Mouse (Mus musculus) liver, embryonic 15.5 days (tissue): ENCODE measurements at regions not wholly inside any gene's neighbourhood (a gene's known extent, or its start where the extent isn't known, plus 50 kb on each side); places are given as distances from the start of the nearest gene placed in this dataset.

Experiments used
- ATAC-seq: fragments of 200-750 bp; cut with Nextera tagmentation; 2 replicates; pipeline ENCODE4 v1.8.0; 2017; ENCODE audit warnings: moderate number of reproducible peaks, mild to moderate bottlenecking, moderate library complexity; ENCODE audit not compliant: insufficient read depth
- H3K27ac ChIP-seq: fragments of 300-500 bp; sonication (generic); replicated peaks from 2 replicates; pipeline ENCODE4 v1.5.1; 2015; ENCODE audit warnings: mild to moderate bottlenecking, inconsistent platforms
- H3K27me3 ChIP-seq: fragments of 300-500 bp; sonication (generic); 2 replicates; pipeline ENCODE4 v1.6.1; 2015; ENCODE audit warnings: mild to moderate bottlenecking, inconsistent platforms
- H3K36me3 ChIP-seq: fragments of 300-500 bp; sonication (generic); replicated peaks from 2 replicates; pipeline ENCODE4 v1.6.1; 2015; ENCODE audit warnings: moderate library complexity, mild to moderate bottlenecking, inconsistent platforms
- H3K4me1 ChIP-seq: fragments of 300-500 bp; sonication (generic); replicated peaks from 2 replicates; pipeline ENCODE4 v1.6.1; 2015; ENCODE audit warnings: inconsistent platforms
- H3K4me2 ChIP-seq: fragments of 300-500 bp; sonication (generic); 2 replicates; pipeline ENCODE4 v1.6.1; 2015; ENCODE audit warnings: moderate library complexity, mild to moderate bottlenecking, inconsistent platforms
- H3K4me3 ChIP-seq: fragments of 300-500 bp; sonication (generic); replicated peaks from 2 replicates; pipeline ENCODE4 v1.5.1; 2015; ENCODE audit warnings: mild to moderate bottlenecking, inconsistent platforms
- H3K9ac ChIP-seq: fragments of 300-500 bp; sonication (generic); 2 replicates; pipeline ENCODE4 v1.6.1; 2015; ENCODE audit warnings: moderate library complexity, mild to moderate bottlenecking, inconsistent platforms
- H3K9me3 ChIP-seq: fragments of 300-500 bp; sonication (generic); replicated peaks from 2 replicates; pipeline ENCODE4 v1.6.1; 2016; ENCODE audit warnings: inconsistent platforms
- WGBS: fragments of 180-500 bp; shearing (Covaris S2); methylation state at CpG from one replicate; pipeline ENCODE4 v1.1.7; 2015; ENCODE audit warnings: mixed read lengths; ENCODE audit not compliant: insufficient replicate concordance; 5-methylcytosine and 5-hydroxymethylcytosine counted together

- 67% methylated on average over 11 of the region's 11 CpGs for WGBS
- Histone ChIP-seq H3K9me3 (no peaks in the 10 kb centered on the region), H3K9ac (no peak overlapping the region), H3K4me3 (no peak overlapping the region), H3K4me1 (no peaks in the 10 kb centered on the region), H3K4me2 (no peak overlapping the region), H3K27me3 (no peaks in the 10 kb centered on the region), H3K36me3 (no peaks in the 10 kb centered on the region), H3K27ac (no peak overlapping the region)
- no peak for ATAC-seq
Measured at GRCm38 (mm10) chr10:24479148-24479547, 116.1 kb upstream of the Ccn2 start.

GRCm38 (mm10) chr10:24481926-24482612 is 113.2 kb upstream of the Ccn2 start:
- no peak overlapping the region for H3K4me3 ChIP-seq
- no peak for ATAC-seq
- H3K9ac ChIP-seq = no peak overlapping the region
- H3K9me3 ChIP-seq = no peaks in the 10 kb centered on the region
- H3K36me3 ChIP-seq = no peaks in the 10 kb centered on the region
- no peak overlapping the region for H3K27ac ChIP-seq
- 70% methylated on average over 9 of the region's 9 CpGs for WGBS
- H3K4me2 ChIP-seq = no peak overlapping the region
- no peaks in the 10 kb centered on the region for H3K27me3 ChIP-seq
- H3K4me1 ChIP-seq = no peaks in the 10 kb centered on the region

- Histone ChIP-seq H3K4me1 (no peaks in the 10 kb centered on the region), H3K4me3 (no peak overlapping the region), H3K27ac (no peak overlapping the region), H3K9me3 (no peaks in the 10 kb centered on the region), H3K27me3 (no peaks in the 10 kb centered on the region), H3K4me2 (no peak overlapping the region), H3K9ac (no peak overlapping the region), H3K36me3 (no peaks in the 10 kb centered on the region)
- no peak for ATAC-seq
- 59% methylated on average over 3 of the region's 3 CpGs for WGBS
Measured at GRCm38 (mm10) chr10:24483053-24483452, 112.2 kb upstream of the Ccn2 start.

- Histone ChIP-seq H3K36me3 (no peaks in the 10 kb centered on the region), H3K4me2 (no peak overlapping the region), H3K4me1 (no peaks in the 10 kb centered on the region), H3K4me3 (no peak overlapping the region), H3K27ac (no peak overlapping the region), H3K9me3 (no peaks in the 10 kb centered on the region), H3K9ac (no peak overlapping the region), H3K27me3 (no peaks in the 10 kb centered on the region)
- 48% methylated on average over 5 of the region's 5 CpGs for WGBS
- no peak for ATAC-seq
Measured at GRCm38 (mm10) chr10:24484101-24484660, 111.1 kb upstream of the Ccn2 start.

GRCm38 (mm10) chr10:24485461-24485860 is 109.8 kb upstream of the Ccn2 start:
- Histone ChIP-seq H3K9me3 (no peaks in the 10 kb centered on the region), H3K36me3 (no peaks in the 10 kb centered on the region), H3K27ac (no peak overlapping the region), H3K4me2 (no peak overlapping the region), H3K4me1 (no peaks in the 10 kb centered on the region), H3K27me3 (no peaks in the 10 kb centered on the region), H3K9ac (no peak overlapping the region), H3K4me3 (no peak overlapping the region)
- WGBS = 48% methylated on average over 5 of the region's 5 CpGs
- ATAC-seq = no peak

GRCm38 (mm10) chr10:24486224-24486623 is 109.0 kb upstream of the Ccn2 start:
- no peak overlapping the region for H3K9ac ChIP-seq
- H3K27ac ChIP-seq = no peak overlapping the region
- no peaks in the 10 kb centered on the region for H3K9me3 ChIP-seq
- ATAC-seq = no peak
- no peaks in the 10 kb centered on the region for H3K27me3 ChIP-seq
- no peaks in the 10 kb centered on the region for H3K4me1 ChIP-seq
- H3K36me3 ChIP-seq = no peaks in the 10 kb centered on the region
- 53% methylated on average over 1 of the region's 1 CpGs for WGBS
- H3K4me2 ChIP-seq = no peak overlapping the region
- H3K4me3 ChIP-seq = no peak overlapping the region

GRCm38 (mm10) chr10:24487915-24488314 is 107.3 kb upstream of the Ccn2 start:
- 58% methylated on average over 3 of the region's 3 CpGs for WGBS
- H3K27me3 ChIP-seq = no peaks in the 10 kb centered on the region
- no peak for ATAC-seq

GRCm38 (mm10) chr10:24490432-24490831 is 104.8 kb upstream of the Ccn2 start:
- no peak for ATAC-seq
- Histone ChIP-seq H3K4me2 (no peak overlapping the region), H3K9me3 (no peaks in the 10 kb centered on the region), H3K27ac (no peak overlapping the region), H3K27me3 (no peaks in the 10 kb centered on the region), H3K4me3 (no peak overlapping the region), H3K36me3 (no peaks in the 10 kb centered on the region), H3K4me1 (no peaks in the 10 kb centered on the region), H3K9ac (no peak overlapping the region)
- WGBS = 38% methylated on average over 2 of the region's 2 CpGs

More at GRCm38 (mm10) chr10:24487915-24488314, 107.3 kb upstream of the Ccn2 start:
- H3K9me3 ChIP-seq = no peaks in the 10 kb centered on the region
- no peaks in the 10 kb centered on the region for H3K36me3 ChIP-seq
- no peak overlapping the region for H3K4me2 ChIP-seq
- no peak overlapping the region for H3K4me3 ChIP-seq
- H3K27ac ChIP-seq = no peak overlapping the region
- no peaks in the 10 kb centered on the region for H3K4me1 ChIP-seq
- no peak overlapping the region for H3K9ac ChIP-seq

GRCm38 (mm10) chr10:24491848-24492247 is 103.4 kb upstream of the Ccn2 start:
- 57% methylated on average over 3 of the region's 3 CpGs for WGBS
- H3K9ac ChIP-seq = no peak overlapping the region
- no peak for ATAC-seq

GRCm38 (mm10) chr10:24493392-24493791 is 101.8 kb upstream of the Ccn2 start:
- Histone ChIP-seq H3K4me2 (no peak overlapping the region), H3K27me3 (no peaks in the 10 kb centered on the region), H3K27ac (no peak overlapping the region), H3K9me3 (no peaks in the 10 kb centered on the region), H3K4me3 (no peak overlapping the region), H3K36me3 (no peaks in the 10 kb centered on the region), H3K4me1 (no peaks in the 10 kb centered on the region), H3K9ac (no peak overlapping the region)
- WGBS = 41% methylated on average over 4 of the region's 4 CpGs
- ATAC-seq = no peak

More at GRCm38 (mm10) chr10:24491848-24492247, 103.4 kb upstream of the Ccn2 start:
- no peaks in the 10 kb centered on the region for H3K9me3 ChIP-seq
- no peak overlapping the region for H3K4me3 ChIP-seq
- H3K4me1 ChIP-seq = no peaks in the 10 kb centered on the region
- no peak overlapping the region for H3K27ac ChIP-seq
- no peak overlapping the region for H3K4me2 ChIP-seq
- no peaks in the 10 kb centered on the region for H3K36me3 ChIP-seq
- H3K27me3 ChIP-seq = no peaks in the 10 kb centered on the region

- H3K9me3 ChIP-seq = no peaks in the 10 kb centered on the region
- H3K4me3 ChIP-seq = no peak overlapping the region
- no peak overlapping the region for H3K27ac ChIP-seq
- H3K9ac ChIP-seq = no peak overlapping the region
- H3K4me1 ChIP-seq = no peaks in the 10 kb centered on the region
- no peak overlapping the region for H3K4me2 ChIP-seq
- no peaks in the 10 kb centered on the region for H3K27me3 ChIP-seq
- H3K36me3 ChIP-seq = no peaks in the 10 kb centered on the region
- peak; percentile 61 for ATAC-seq
- WGBS = 19% methylated on average over 6 of the region's 6 CpGs
Measured at GRCm38 (mm10) chr10:24493936-24494335, 101.3 kb upstream of the Ccn2 start.
